Mouse (Mus musculus) G1E (cell line): ENCODE measurements around the gene Sfmbt1.

ENCODE experiments used
- CTCF ChIP-seq: IDR thresholded peaks from 2 replicates; pipeline ENCODE4 v1.5.1; 2012; ENCODE audit warnings: low read depth, low read length, inconsistent platforms, mixed read lengths
- GATA1 ChIP-seq: IDR thresholded peaks from 2 replicates; pipeline ENCODE4 v1.6.1; 2012; ENCODE audit warnings: borderline replicate concordance, low read length, inconsistent platforms, mixed read lengths
- GATA2 ChIP-seq: IDR thresholded peaks from 2 replicates; pipeline ENCODE4 v1.6.1; 2012; ENCODE audit warnings: low read depth, low read length, inconsistent platforms, borderline replicate concordance

DNA sequence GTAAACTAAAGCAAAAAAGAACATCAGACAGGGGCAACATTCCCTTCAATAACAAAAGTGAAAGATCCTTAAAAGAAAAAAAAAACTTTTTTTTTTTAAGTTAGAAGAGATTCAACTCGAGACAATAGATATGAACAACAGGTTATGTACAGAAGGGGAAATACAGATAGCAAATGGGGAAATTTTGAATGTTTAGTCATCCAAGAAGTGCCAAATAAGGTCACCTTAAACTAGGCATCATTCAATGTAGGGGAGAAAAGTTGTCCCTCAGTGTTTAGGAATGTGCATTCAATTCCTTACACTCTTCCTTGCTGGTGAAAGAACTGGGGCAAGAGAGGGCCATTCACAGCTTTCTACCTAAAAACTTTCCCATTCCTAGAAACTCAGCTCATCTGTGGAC, 880 bp upstream of the Sfmbt1 start:
- TF ChIP-seq CTCF = no peak
- TF ChIP-seq GATA1 = no peak
- TF ChIP-seq GATA2 = no peak
